Mouse (Mus musculus) forebrain, postnatal 0 days (tissue): Measurements from ENCODE around the gene Kat5. TPM values are rescaled to one million over a fixed set of nuclear protein-coding genes. Genes with fewer than 3 reads are reported as not detected.

ENCODE experiments used
- ATAC-seq: fragments of 200-750 bp; cut with Nextera tagmentation; 2 replicates; pipeline ENCODE4 v1.8.0; 2017; ENCODE audit warnings: mild to moderate bottlenecking, moderate library complexity
- DNase-seq: peaks from one replicate; pipeline ENCODE4 v3.0.0-alpha.2; 2015
- H3K27ac ChIP-seq: fragments of 300-500 bp; sonication (generic); 2 replicates; pipeline ENCODE4 v1.5.1; 2014; ENCODE audit warnings: low read depth, mild to moderate bottlenecking, antibody characterized with exemption, low read length, moderate library complexity, mixed read lengths
- H3K27me3 ChIP-seq: fragments of 300-500 bp; sonication (generic); 2 replicates; pipeline ENCODE4 v1.6.1; 2014; ENCODE audit warnings: mild to moderate bottlenecking, low read length, mixed read lengths; ENCODE audit not compliant: insufficient read depth
- H3K36me3 ChIP-seq: fragments of 300-500 bp; sonication (generic); 2 replicates; pipeline ENCODE4 v1.6.1; 2014; ENCODE audit warnings: mild to moderate bottlenecking, moderate library complexity; ENCODE audit not compliant: insufficient read depth
- H3K4me1 ChIP-seq: fragments of 300-500 bp; sonication (generic); 2 replicates; pipeline ENCODE4 v1.6.1; 2014; ENCODE audit warnings: antibody characterized with exemption; ENCODE audit not compliant: insufficient read depth
- H3K4me2 ChIP-seq: fragments of 300-500 bp; sonication (generic); 2 replicates; pipeline ENCODE4 v1.6.1; 2014; ENCODE audit warnings: low read depth, mild to moderate bottlenecking, moderate library complexity
- H3K4me3 ChIP-seq: fragments of 300-500 bp; sonication (generic); 2 replicates; pipeline ENCODE4 v1.5.1; 2014; ENCODE audit warnings: low read depth, low read length, mixed read lengths
- H3K9ac ChIP-seq: fragments of 300-500 bp; sonication (generic); 2 replicates; pipeline ENCODE4 v1.6.1; 2014; ENCODE audit warnings: mild to moderate bottlenecking
- H3K9me3 ChIP-seq: fragments of 300-500 bp; sonication (generic); 2 replicates; pipeline ENCODE4 v1.6.1; 2016; ENCODE audit warnings: low read length
- CTCF ChIP-seq: sonication (generic); IDR thresholded peaks from 2 replicates; pipeline ENCODE4 v1.5.1; 2016; ENCODE audit warnings: antibody characterized with exemption, control low read depth, low read depth
- WGBS: fragments of 180-500 bp; shearing (Covaris S2); extraction: QIAGEN DNeasy Blood & Tissue Kit; methylation state at CpG from one replicate; pipeline ENCODE4 v1.1.7; 2014; 5-methylcytosine and 5-hydroxymethylcytosine counted together
- polyA plus RNA-seq: library from polyadenylated mRNA; unstranded; fragments of >200 nt; fragmentation: Nextera tagmentation; extraction: Ambion mirVana; gene quantifications from 2 replicates; pipeline ENCODE4 v1.2.1, GENCODE M21; 2015
- total RNA-seq: library from RNA; depleted of rRNA; stranded (reverse); fragments of >200 nt; gene quantifications from 2 replicates; pipeline ENCODE4 v1.2.3, GENCODE M21; 2014; rRNA removed

Kat5 gene
- total and polyA plus RNA-seq, 2 experiments from 2014 or later = 72.6 to 131 TPM

- peaks cover 54% of the 10 kb centered on the region for H3K27me3 ChIP-seq
- 19% methylated on average over 8 of the region's 8 CpGs for WGBS
- no peaks in the 10 kb centered on the region for H3K36me3 ChIP-seq
- H3K4me2 ChIP-seq = no peak overlapping the region
- ATAC-seq (no peak), DNase-seq (no peak)
- no peaks in the 10 kb centered on the region for H3K9me3 ChIP-seq
- no peak overlapping the region for H3K4me3 ChIP-seq
- no peak overlapping the region for H3K27ac ChIP-seq
- TF ChIP-seq CTCF = no peak
- no peaks in the 10 kb centered on the region; the same call in 1 of the 2 replicates for H3K4me1 ChIP-seq
- H3K9ac ChIP-seq = no peak overlapping the region
Measured at GRCm38 (mm10) chr19:5559229-5559628, 50.8 kb downstream of the Kat5 start.

GRCm38 (mm10) chr19:5558770-5559169 lies 51.3 kb downstream of the Kat5 start:
- no peaks in the 10 kb centered on the region; the same call in 1 of the 2 replicates for H3K4me1 ChIP-seq
- no peaks in the 10 kb centered on the region for H3K36me3 ChIP-seq
- H3K4me3 ChIP-seq = no peak overlapping the region
- no peaks in the 10 kb centered on the region for H3K9me3 ChIP-seq
- H3K9ac ChIP-seq = no peak overlapping the region
- WGBS = 63% methylated on average over 8 of the region's 8 CpGs
- no peak for TF ChIP-seq CTCF
- no peak overlapping the region for H3K4me2 ChIP-seq
- no peak for DNase-seq
- H3K27me3 ChIP-seq = peaks cover 54% of the 10 kb centered on the region
- H3K27ac ChIP-seq = no peak overlapping the region
- no peak for ATAC-seq

GRCm38 (mm10) chr19:5558169-5558568 lies 51.9 kb downstream of the Kat5 start:
- Histone ChIP-seq H3K4me3 (no peak overlapping the region), H3K4me2 (no peak overlapping the region), H3K9ac (no peak overlapping the region), H3K9me3 (no peaks in the 10 kb centered on the region), H3K27me3 (peaks cover 54% of the 10 kb centered on the region), H3K36me3 (no peaks in the 10 kb centered on the region), H3K27ac (no peak overlapping the region), H3K4me1 (no peaks in the 10 kb centered on the region; the same call in 1 of the 2 replicates)
- ATAC-seq (no peak), DNase-seq (no peak)
- no peak for TF ChIP-seq CTCF
- WGBS = 47% methylated on average over 7 of the region's 7 CpGs

- Histone ChIP-seq H3K4me2 (no peak overlapping the region), H3K9ac (no peak overlapping the region), H3K27ac (no peak overlapping the region), H3K9me3 (no peaks in the 10 kb centered on the region), H3K4me3 (no peak overlapping the region), H3K4me1 (no peaks in the 10 kb centered on the region), H3K36me3 (no peaks in the 10 kb centered on the region), H3K27me3 (peaks cover 20% of the 10 kb centered on the region)
- 80% methylated on average over 14 of the region's 14 CpGs for WGBS
- no peak for DNase-seq
- no peak for TF ChIP-seq CTCF
- no peak for ATAC-seq
Measured at GRCm38 (mm10) chr19:5554212-5554611, 55.8 kb downstream of the Kat5 start.

GRCm38 (mm10) chr19:5553802-5554201 lies 56.2 kb downstream of the Kat5 start:
- Histone ChIP-seq H3K27me3 (peaks cover 16% of the 10 kb centered on the region), H3K4me3 (no peak overlapping the region), H3K27ac (no peak overlapping the region), H3K9ac (no peak overlapping the region), H3K9me3 (no peaks in the 10 kb centered on the region), H3K4me1 (no peaks in the 10 kb centered on the region), H3K36me3 (no peaks in the 10 kb centered on the region), H3K4me2 (no peak overlapping the region)
- ATAC-seq (no peak), DNase-seq (no peak)
- 57% methylated on average over 8 of the region's 8 CpGs for WGBS
- no peak for TF ChIP-seq CTCF

Other genes starting within 250 kb of the Kat5 start
- 31.4 and 34.7 TPM in 2 replicates for gene Eif1ad, start 243.5 kb downstream of the Kat5 start, total RNA-seq
- gene Eif1ad, start 243.5 kb downstream of the Kat5 start, polyA plus RNA-seq = 38.4 and 45.3 TPM in 2 replicates
- 72.5 and 93.5 TPM in 2 replicates for gene Banf1, start 243.1 kb downstream of the Kat5 start, total RNA-seq
- gene Banf1, start 243.1 kb downstream of the Kat5 start, polyA plus RNA-seq = 379 and 481 TPM in 2 replicates
- gene Sart1, start 221.5 kb downstream of the Kat5 start, total RNA-seq = 49.2 and 55.1 TPM in 2 replicates
- 38.8 and 53.5 TPM in 2 replicates for gene Sart1, start 221.5 kb downstream of the Kat5 start, polyA plus RNA-seq
- gene Tsga10ip, start 207.7 kb downstream of the Kat5 start, total RNA-seq = 0.43 TPM in 1 of 2 replicates, not detected in the other
- 0.08 and 0.13 TPM in 2 replicates for gene Tsga10ip, start 207.7 kb downstream of the Kat5 start, polyA plus RNA-seq
- 171 and 202 TPM in 2 replicates for gene Drap1, start 185.3 kb downstream of the Kat5 start, total RNA-seq
- 353 and 391 TPM in 2 replicates for gene Drap1, start 185.3 kb downstream of the Kat5 start, polyA plus RNA-seq
- gene AI837181, start 185.1 kb downstream of the Kat5 start, total RNA-seq = 56.6 and 59.5 TPM in 2 replicates
- gene AI837181, start 185.1 kb downstream of the Kat5 start, polyA plus RNA-seq = 72.5 and 72.7 TPM in 2 replicates
- gene Fosl1, start 162.7 kb downstream of the Kat5 start, total RNA-seq = 0.19 TPM in 1 of 2 replicates, not detected in the other
- not detected in 2 replicates for gene Fosl1, start 162.7 kb downstream of the Kat5 start, polyA plus RNA-seq
- gene Ccdc85b, start 152.3 kb downstream of the Kat5 start, total RNA-seq = 19.3 and 21.2 TPM in 2 replicates
- 15.3 and 16.2 TPM in 2 replicates for gene Ccdc85b, start 152.3 kb downstream of the Kat5 start, polyA plus RNA-seq
- gene Fibp, start 149.6 kb downstream of the Kat5 start, total RNA-seq = 116 and 125 TPM in 2 replicates
- 175 and 180 TPM in 2 replicates for gene Fibp, start 149.6 kb downstream of the Kat5 start, polyA plus RNA-seq
- gene Ctsw, start 141.7 kb downstream of the Kat5 start, total RNA-seq = 1.0 and 1.7 TPM in 2 replicates
- 2.3 and 2.5 TPM in 2 replicates for gene Ctsw, start 141.7 kb downstream of the Kat5 start, polyA plus RNA-seq
- gene Efemp2, start 136.3 kb downstream of the Kat5 start, total RNA-seq = 25.9 and 26.4 TPM in 2 replicates
- gene Efemp2, start 136.3 kb downstream of the Kat5 start, polyA plus RNA-seq = 27.2 and 35.0 TPM in 2 replicates
- gene Mus81, start 121.8 kb downstream of the Kat5 start, total RNA-seq = 51.5 and 54.8 TPM in 2 replicates
- 29.4 and 32.6 TPM in 2 replicates for gene Mus81, start 121.8 kb downstream of the Kat5 start, polyA plus RNA-seq
- gene Cfl1, start 119.8 kb downstream of the Kat5 start, total RNA-seq = 1,402 and 1,611 TPM in 2 replicates
- gene Cfl1, start 119.8 kb downstream of the Kat5 start, polyA plus RNA-seq = 4,218 and 4,770 TPM in 2 replicates
- 5.0 and 5.2 TPM in 2 replicates for gene 1700020D05Rik, start 106.5 kb downstream of the Kat5 start, total RNA-seq
- gene 1700020D05Rik, start 106.5 kb downstream of the Kat5 start, polyA plus RNA-seq = not detected in 2 replicates
- 77.7 and 85.6 TPM in 2 replicates for gene Snx32, start 99.7 kb downstream of the Kat5 start, total RNA-seq
- 64.1 and 68.1 TPM in 2 replicates for gene Snx32, start 99.7 kb downstream of the Kat5 start, polyA plus RNA-seq
- not detected in 2 replicates for gene Ovol1, start 49.6 kb downstream of the Kat5 start, total RNA-seq
- 0.11 and 0.21 TPM in 2 replicates for gene Ovol1, start 49.6 kb downstream of the Kat5 start, polyA plus RNA-seq
- gene Ap5b1, start 42.2 kb downstream of the Kat5 start, total RNA-seq = 9.0 and 9.5 TPM in 2 replicates
- 1.2 and 1.6 TPM in 2 replicates for gene Ap5b1, start 42.2 kb downstream of the Kat5 start, polyA plus RNA-seq
- 29.0 and 34.1 TPM in 2 replicates for gene Rnaseh2c, start 8.4 kb downstream of the Kat5 start, total RNA-seq
- 49.8 and 59.9 TPM in 2 replicates for gene Rnaseh2c, start 8.4 kb downstream of the Kat5 start, polyA plus RNA-seq
- 23.2 and 34.8 TPM in 2 replicates for gene Rela, start 27.2 kb upstream of the Kat5 start, total RNA-seq
- 26.8 and 32.3 TPM in 2 replicates for gene Rela, start 27.2 kb upstream of the Kat5 start, polyA plus RNA-seq
- gene Sipa1, start 53.5 kb upstream of the Kat5 start, total RNA-seq = 16.6 and 18.3 TPM in 2 replicates
- 14.6 and 19.6 TPM in 2 replicates for gene Sipa1, start 53.5 kb upstream of the Kat5 start, polyA plus RNA-seq
- 14.4 and 19.7 TPM in 2 replicates for gene Map3k11, start 78.5 kb upstream of the Kat5 start, total RNA-seq
- gene Map3k11, start 78.5 kb upstream of the Kat5 start, polyA plus RNA-seq = 8.7 and 9.0 TPM in 2 replicates
- gene Pcnx3, start 78.7 kb upstream of the Kat5 start, total RNA-seq = 57.4 and 67.1 TPM in 2 replicates
- 10.2 and 17.2 TPM in 2 replicates for gene Pcnx3, start 78.7 kb upstream of the Kat5 start, polyA plus RNA-seq
- not detected in 2 replicates for gene Kcnk7, start 94.1 kb upstream of the Kat5 start, total RNA-seq
- 0.17 TPM in 1 of 2 replicates, not detected in the other for gene Kcnk7, start 94.1 kb upstream of the Kat5 start, polyA plus RNA-seq
- 28.5 and 33.2 TPM in 2 replicates for gene Ehbp1l1, start 116.1 kb upstream of the Kat5 start, total RNA-seq
- gene Ehbp1l1, start 116.1 kb upstream of the Kat5 start, polyA plus RNA-seq = 41.3 and 53.0 TPM in 2 replicates
- gene Fam89b, start 119.4 kb upstream of the Kat5 start, total RNA-seq = 169 and 172 TPM in 2 replicates
- gene Fam89b, start 119.4 kb upstream of the Kat5 start, polyA plus RNA-seq = 165 and 200 TPM in 2 replicates
- 21.3 and 22.7 TPM in 2 replicates for gene Ltbp3, start 130.7 kb upstream of the Kat5 start, total RNA-seq
- 5.9 and 12.4 TPM in 2 replicates for gene Ltbp3, start 130.7 kb upstream of the Kat5 start, polyA plus RNA-seq
- gene Scyl1, start 161.2 kb upstream of the Kat5 start, total RNA-seq = 79.8 and 98.1 TPM in 2 replicates
- 62.7 and 68.8 TPM in 2 replicates for gene Scyl1, start 161.2 kb upstream of the Kat5 start, polyA plus RNA-seq